In genomic region chr2:21431182-21431581, GRCm38 (mm10) we compare ENCODE assay signal across 21 mouse cellular contexts.
DNase-seq lines count a peak whose midpoint lies in the region; ATAC-seq and TF ChIP-seq lines count a peak whose summit lies in the region.
"Had no signal": no experiment of that assay in that cellular context is flagged by ENCODE, and none has a peak within 500 bp of the region (broad histone marks: within the 10 kb centered on the region; RNA-seq: fewer than 3 reads in every experiment).

No protein-coding gene starts in this region.

- no peaks in the 10 kb centered on the region for H3K4me1 ChIP-seq in forebrain, embryonic 14.5 days (ENCODE audit: control insufficient read depth, insufficient read depth, low read length)
- H3K4me1 ChIP-seq in forebrain, postnatal 0 days (ENCODE audit: insufficient read depth): no peaks in the 10 kb centered on the region
- H3K4me1 ChIP-seq: embryonic facial prominence, embryonic 12.5 days; heart, embryonic 13.5 days had no signal

- intact Hi-C loops in left cerebral cortex, postnatal 4 days (cut with DNase I): no loop called here
- intact Hi-C loops in left cerebral cortex, postnatal 10 days (cut with DNase I): no loop called here

- DNase-seq in cerebellum, postnatal 10 days: peak; percentile 11 to 17
- DNase-seq in cerebellum, adult 9-10 months: no peak
- peak; percentile 4 for DNase-seq in forebrain, embryonic 14.5 days (ENCODE audit: low spot score)
- DNase-seq in forebrain, postnatal 0 days: no peak
- DNase-seq in left cerebral cortex, postnatal 4 days: peak; percentile 0
- DNase-seq in left cerebral cortex, postnatal 10 days (ENCODE audit: extremely low spot score in 1 of 2, low spot score in 2 of 2): no peak
- DNase-seq in retina, postnatal 1 day: peak; percentile 12
- DNase-seq in retina, embryonic 14.5 days (ENCODE audit: low spot score): no peak
- DNase-seq: adrenal gland, adult 8-10 months; adrenal gland, postnatal 36 days; B cell, adult 2 months; cerebellum, adult 11 months; cerebellum, adult 8-10 months; gastrocnemius, postnatal 36 days; heart, adult 11 months; heart, postnatal 36 days; kidney, adult 11 months had no signal

- H3K27me3 ChIP-seq in forebrain, embryonic 14.5 days (replicated peaks; ENCODE audit: control insufficient read depth, insufficient read depth, low read length): no peaks in the 10 kb centered on the region
- H3K27me3 ChIP-seq in forebrain, postnatal 0 days (ENCODE audit: insufficient read depth, low read length): no peaks in the 10 kb centered on the region
- H3K27me3 ChIP-seq: embryonic facial prominence, embryonic 12.5 days; heart, embryonic 13.5 days had no signal

- no peak for ATAC-seq in forebrain, embryonic 14.5 days
- no peak for ATAC-seq in forebrain, postnatal 0 days
- ATAC-seq: CD4-positive, CD25-positive, alpha-beta regulatory T cell, adult 4 months had no signal

- H3K27ac ChIP-seq in forebrain, embryonic 14.5 days (ENCODE audit: low read depth, low read length): no peak overlapping the region
- no peak overlapping the region for H3K27ac ChIP-seq in forebrain, postnatal 0 days (ENCODE audit: low read depth, low read length)
- H3K27ac ChIP-seq: embryonic facial prominence, embryonic 12.5 days; heart, embryonic 13.5 days had no signal

- H3K9me3 ChIP-seq in forebrain, embryonic 14.5 days (replicated peaks; ENCODE audit: control insufficient read depth, low read length): no peaks in the 10 kb centered on the region
- no peaks in the 10 kb centered on the region for H3K9me3 ChIP-seq in forebrain, postnatal 0 days (ENCODE audit: low read length)
- H3K9me3 ChIP-seq: embryonic facial prominence, embryonic 12.5 days; G1E; heart, embryonic 13.5 days had no signal

- no peak overlapping the region for H3K9ac ChIP-seq in forebrain, embryonic 14.5 days (ENCODE audit: low read length)
- H3K9ac ChIP-seq in forebrain, postnatal 0 days: no peak overlapping the region
- H3K9ac ChIP-seq: embryonic facial prominence, embryonic 12.5 days; heart, embryonic 13.5 days had no signal

- TF ChIP-seq CTCF in forebrain, postnatal 0 days (IDR thresholded peaks at IDR 0.05; ENCODE audit: low read depth): no peak

- WGBS in forebrain, embryonic 14.5 days: 49% methylated on average over 6 of the region's 6 CpGs
- 52% methylated on average over 6 of the region's 6 CpGs for whole genome bisulfite sequencing in forebrain, postnatal 0 days

- no peak overlapping the region for H3K4me3 ChIP-seq in forebrain, embryonic 14.5 days (ENCODE audit: low read depth, low read length)
- no peak overlapping the region for H3K4me3 ChIP-seq in forebrain, postnatal 0 days (ENCODE audit: low read depth, low read length)
- H3K4me3 ChIP-seq: embryonic facial prominence, embryonic 12.5 days; heart, embryonic 13.5 days had no signal

- H3K4me2 ChIP-seq in forebrain, embryonic 14.5 days (ENCODE audit: low read length): no peak overlapping the region
- H3K4me2 ChIP-seq in forebrain, postnatal 0 days (ENCODE audit: low read depth): no peak overlapping the region
- H3K4me2 ChIP-seq: embryonic facial prominence, embryonic 12.5 days; heart, embryonic 13.5 days had no signal

- no peaks in the 10 kb centered on the region for H3K36me3 ChIP-seq in forebrain, embryonic 14.5 days (ENCODE audit: control insufficient read depth, insufficient read depth, low read length)
- no peaks in the 10 kb centered on the region for H3K36me3 ChIP-seq in forebrain, postnatal 0 days (ENCODE audit: insufficient read depth)
- H3K36me3 ChIP-seq: embryonic facial prominence, embryonic 12.5 days; G1E; heart, embryonic 13.5 days had no signal

Comparison
In these comparisons a context has a peak if more than half of its experiments do, and no peak if none do; other contexts are left out.
1. DNase-seq: peak in cerebellum, postnatal 10 days (2 of 2), forebrain, embryonic 14.5 days (single experiment), left cerebral cortex, postnatal 4 days (single experiment) and retina, postnatal 1 day (single experiment); none in cerebellum, adult 9-10 months (single experiment), forebrain, postnatal 0 days (single experiment), left cerebral cortex, postnatal 10 days (0 of 2) and retina, embryonic 14.5 days (single experiment).